Mouse (Mus musculus): ENCODE data around the gene Sdk1.

- TF ChIP-seq EP300 (IDR thresholded peaks at IDR 0.05; ENCODE audit: low read depth) (no peak), CTCF (IDR thresholded peaks at IDR 0.05; ENCODE audit: low read depth) (no peak)
These were observed 34.2 kb upstream of the Sdk1 start for GRCm38 (mm10) chr5:141207061-141207460.

Measured in heart, postnatal 0 days (tissue).